Mouse (Mus musculus) gastrocnemius, postnatal 25 days (tissue): ENCODE data around the gene Nif3l1. TPM values are rescaled to one million over a fixed set of nuclear protein-coding genes. Genes with fewer than 3 reads are reported as not detected.

Source experiments
- DNase-seq: peaks from one replicate; pipeline ENCODE4 v3.0.0; 2022
- long read RNA-seq, 2 experiments: library from polyadenylated mRNA; stranded (forward); transcript quantifications; one replicate each; pipeline ENCODE4 v2.0.0; 2021
- total RNA-seq, 2 experiments: library from RNA; stranded (reverse); gene quantifications; 1 replicate in 1 of 2; 2 replicates in 1 of 2; pipeline ENCODE4 v1.2.3; 2021

Nif3l1 gene
- total RNA-seq = 1 to 10 TPM; 6.8 to 8.5 TPM
- long read RNA-seq, experiment 1, transcript Nif3l1-201 (7 exons, 3,769 nt) = major isoform, 5 of 7 reads
- long read RNA-seq, experiment 1, partial matches to known transcripts = 0 of 7 reads
- long read RNA-seq, experiment 1, other reads (novel, unspliced or antisense) = 0 of 7 reads
- long read RNA-seq, experiment 2, transcript Nif3l1-201 (7 exons, 3,769 nt) = major isoform, 13 of 18 reads
- long read RNA-seq, experiment 2, partial matches to known transcripts = 0 of 18 reads
- long read RNA-seq, experiment 2, other reads (novel, unspliced or antisense) = 3 of 18 reads

DNA sequence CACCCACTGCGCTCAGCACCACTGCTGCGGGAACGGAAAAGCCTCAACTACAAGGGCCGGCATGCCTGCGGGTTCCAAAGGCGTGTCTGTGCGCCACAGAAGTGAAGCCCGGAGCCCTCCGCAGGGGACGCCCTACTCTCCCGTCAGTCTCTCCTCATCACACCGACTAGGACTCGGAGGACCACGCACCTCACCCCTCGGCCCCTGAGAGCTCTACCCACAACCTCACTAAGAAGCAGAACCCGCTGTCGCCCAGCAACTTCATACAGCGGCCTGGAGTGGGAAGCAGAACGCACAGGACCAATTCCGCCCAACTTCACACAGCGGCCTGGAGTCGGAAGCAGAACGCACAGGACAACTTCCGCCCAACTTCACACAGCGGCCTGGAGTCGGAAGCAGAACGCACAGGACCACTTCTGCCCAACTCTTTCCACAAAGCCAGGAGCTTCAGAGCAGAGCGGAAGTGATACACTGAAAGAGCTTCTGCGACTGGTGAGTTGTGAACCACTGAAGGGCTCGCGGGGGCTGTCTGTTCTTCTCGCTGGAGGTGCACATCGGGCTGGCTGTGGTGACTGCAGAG lies at the start of gene Nif3l1, which contains the start of gene Ppil3:
Gene Nif3l1 (plus strand): TSS at position 9 of the 580 bp plus-strand sequence.
Gene Ppil3 (minus strand): TSS at position 344 of the 580 bp plus-strand sequence.
- DNase-seq = peak; percentile 84

- no peak for DNase-seq
These were observed 49.6 kb upstream of the Nif3l1 start for GRCm38 (mm10) chr1:58395341-58395740.

GRCm38 (mm10) chr1:58396179-58396578 lies 48.8 kb upstream of the Nif3l1 start:
- DNase-seq = no peak

DNA sequence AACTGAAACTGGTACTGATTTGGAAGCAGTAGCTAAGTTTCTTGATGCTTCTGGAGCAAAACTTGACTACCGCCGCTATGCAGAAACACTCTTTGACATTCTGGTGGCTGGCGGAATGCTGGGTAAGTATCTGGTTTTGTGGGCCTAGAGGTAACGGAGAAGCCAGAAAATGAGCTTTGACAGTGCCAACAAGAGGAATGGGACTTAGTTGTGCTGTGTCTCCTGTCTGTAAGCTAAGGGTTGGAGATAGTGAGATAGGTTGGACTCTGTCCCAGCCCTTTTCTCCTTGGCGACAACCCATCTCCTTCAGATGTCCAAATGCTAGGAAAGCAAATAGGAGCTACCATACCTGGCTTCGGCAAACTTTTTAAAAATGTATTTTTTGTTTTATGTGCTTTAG lies 47.2 kb upstream of the Nif3l1 start:
- no peak for DNase-seq

GRCm38 (mm10) chr1:58401396-58401795 lies 43.6 kb upstream of the Nif3l1 start:
- no peak for DNase-seq

DNA sequence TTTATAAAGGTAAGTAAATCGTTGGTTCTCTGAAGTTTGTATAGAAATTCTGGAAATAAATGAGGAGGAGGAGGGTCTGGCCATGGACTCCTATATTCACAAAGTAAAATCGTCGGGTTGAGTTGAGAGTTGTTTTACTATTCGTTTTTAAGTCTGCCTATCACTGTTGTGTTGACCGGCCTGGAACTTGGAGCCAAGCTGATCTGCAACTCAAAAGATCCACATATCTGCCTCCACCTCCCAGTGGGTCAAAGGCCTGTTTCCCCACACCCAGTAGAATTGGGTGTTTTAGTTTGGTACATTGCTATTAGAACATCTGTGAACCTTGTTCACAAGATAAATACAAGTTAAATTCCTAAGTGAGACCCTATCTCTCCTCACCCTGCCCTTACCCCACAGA lies 41.2 kb upstream of the Nif3l1 start:
- no peak for DNase-seq

- DNase-seq = no peak
These were observed 37.6 kb upstream of the Nif3l1 start for GRCm38 (mm10) chr1:58407321-58407720.

DNA sequence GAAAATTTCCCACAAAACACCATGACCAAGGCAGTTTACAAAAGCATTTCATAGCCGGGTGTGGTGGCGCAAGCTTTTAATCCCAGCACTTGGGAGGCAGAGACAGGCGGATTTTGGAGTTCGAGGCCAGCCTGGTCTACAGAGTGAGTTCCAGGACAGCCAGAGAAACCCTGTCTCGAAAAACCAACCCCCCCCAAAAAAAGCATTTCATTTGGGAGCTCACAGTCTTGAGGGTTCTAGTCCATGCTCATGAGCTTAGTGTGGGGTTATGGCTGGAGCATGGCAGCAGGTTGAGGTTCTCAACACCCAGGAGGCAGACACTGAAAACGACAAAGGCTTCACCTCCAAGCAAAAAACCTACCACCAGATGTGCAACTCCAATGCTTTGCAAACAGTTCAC lies 36.8 kb upstream of the Nif3l1 start:
- no peak for DNase-seq

- DNase-seq = no peak
These were observed 35.3 kb upstream of the Nif3l1 start for GRCm38 (mm10) chr1:58409553-58410197.

DNA sequence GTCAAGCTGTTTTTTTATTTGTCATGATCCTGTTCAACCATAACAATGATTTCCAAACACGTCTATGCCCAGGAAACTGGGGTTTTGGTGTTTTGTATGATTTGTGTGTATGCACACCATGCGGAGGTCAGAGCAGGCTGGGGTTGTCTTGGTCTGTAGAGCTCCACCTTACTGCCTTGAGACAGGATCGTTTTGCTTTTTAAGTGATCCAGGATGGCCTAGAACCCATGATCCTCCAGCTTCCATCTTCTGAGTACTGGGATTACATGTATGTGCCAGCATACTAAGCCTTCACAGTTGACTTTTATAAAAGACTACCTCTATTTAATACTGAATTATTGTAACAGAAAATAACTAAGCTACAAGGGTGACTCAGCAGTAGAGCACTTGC lies 34.8 kb upstream of the Nif3l1 start:
- no peak for DNase-seq

DNA sequence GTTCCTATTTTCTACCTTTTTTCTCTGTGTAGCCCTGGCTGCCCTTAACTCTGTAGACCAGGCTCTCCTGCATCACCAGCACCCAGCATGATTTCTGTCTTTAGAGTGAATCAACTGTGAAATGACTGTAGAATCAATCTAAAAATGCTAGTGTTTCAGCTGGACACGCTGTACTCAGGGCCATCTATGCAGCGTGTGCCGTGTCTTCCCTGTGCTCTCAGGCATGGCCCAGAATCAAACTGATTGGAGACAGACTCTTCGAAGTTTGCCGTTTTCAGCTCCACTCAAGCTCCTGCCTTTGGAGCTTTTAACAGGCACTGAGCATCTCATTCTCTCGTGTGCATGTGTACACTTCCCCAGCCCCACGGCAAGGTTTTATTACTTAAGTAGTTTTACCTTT lies 34.2 kb upstream of the Nif3l1 start:
- DNase-seq = no peak

DNA sequence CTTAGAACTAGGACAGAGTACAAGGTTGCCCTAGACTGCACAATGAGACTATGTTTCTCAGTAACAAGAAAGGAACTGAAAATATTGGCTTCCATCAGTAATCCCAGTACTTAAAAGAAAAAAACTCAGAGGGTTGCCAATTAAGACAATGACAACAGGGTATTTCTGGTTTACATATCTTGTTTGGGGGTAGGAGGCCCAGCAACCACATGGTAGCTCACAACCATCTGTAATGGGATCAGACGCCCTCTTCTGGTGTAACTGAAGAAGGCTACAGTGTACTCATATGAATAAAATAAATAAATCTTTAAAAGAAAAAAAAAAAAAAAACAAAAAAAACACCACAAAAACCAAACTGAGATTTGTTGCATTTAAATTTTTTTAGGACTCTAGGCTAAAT lies 29.5 kb upstream of the Nif3l1 start:
- DNase-seq = no peak

DNA sequence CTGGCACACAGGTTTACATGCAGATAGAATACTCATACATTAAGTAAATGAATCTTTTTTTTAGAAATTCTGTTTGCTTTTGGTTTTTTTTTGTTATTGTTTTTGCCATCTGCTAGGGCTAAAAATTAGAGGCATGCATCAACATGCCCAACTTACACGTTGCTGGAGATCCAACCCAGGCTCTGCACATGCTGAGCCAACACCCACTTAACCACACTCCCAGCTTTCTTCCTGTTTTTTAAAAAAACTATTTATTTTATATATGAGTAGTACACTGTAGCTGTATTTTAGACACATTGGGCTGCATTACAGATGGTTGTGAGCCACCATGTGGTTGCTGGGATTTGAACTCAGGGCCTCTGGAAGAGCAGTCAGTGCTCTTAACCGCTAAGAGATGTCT lies 28.9 kb upstream of the Nif3l1 start:
- DNase-seq = no peak

- no peak for DNase-seq
These were observed 24.9 kb upstream of the Nif3l1 start for GRCm38 (mm10) chr1:58420032-58420431.

DNA sequence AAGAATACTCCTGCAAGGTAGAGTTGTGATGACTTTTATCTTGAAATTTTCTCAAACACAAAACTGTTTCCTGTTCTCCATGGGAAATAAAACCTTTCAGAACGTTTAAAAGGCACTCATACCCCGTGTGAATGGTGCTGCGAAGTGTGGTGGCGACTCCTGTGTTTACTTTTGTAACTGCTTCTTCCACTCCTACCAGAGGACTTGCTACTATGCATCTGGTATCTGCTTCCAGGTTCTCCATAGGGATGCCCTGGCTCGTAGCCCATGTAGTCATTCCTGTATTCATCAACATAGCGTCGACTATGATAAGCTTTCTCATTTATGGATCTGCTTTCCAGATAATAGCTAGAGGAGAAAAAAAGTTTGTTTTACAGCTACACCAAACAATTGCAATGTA lies 24.0 kb upstream of the Nif3l1 start:
- DNase-seq = no peak

DNA sequence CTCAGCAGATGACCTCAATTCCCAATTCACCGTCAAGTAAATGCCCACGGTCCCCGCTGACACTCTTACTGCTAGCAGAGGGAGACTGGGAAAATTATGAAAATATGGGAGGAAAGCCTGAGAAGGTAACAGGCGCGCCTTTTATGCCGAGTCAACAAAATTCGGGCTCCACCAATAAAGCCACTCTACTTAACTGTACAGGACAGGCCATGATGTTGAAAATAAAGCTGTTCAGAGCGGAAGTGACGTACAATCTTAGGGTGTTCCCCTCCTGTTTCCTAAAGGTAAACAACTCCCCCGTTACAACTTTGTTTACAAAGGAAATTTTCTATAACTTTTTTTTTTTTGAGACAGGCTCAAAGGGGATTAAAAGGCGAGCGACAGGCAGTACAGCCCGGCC lies 22.1 kb upstream of the Nif3l1 start:
- no peak for DNase-seq

GRCm38 (mm10) chr1:58423371-58424248 lies 21.3 kb upstream of the Nif3l1 start, which contains the start of gene Clk1:
Gene Clk1, minus strand, starts transcription at chr1:58424066.
- peak; percentile 95 for DNase-seq

DNA sequence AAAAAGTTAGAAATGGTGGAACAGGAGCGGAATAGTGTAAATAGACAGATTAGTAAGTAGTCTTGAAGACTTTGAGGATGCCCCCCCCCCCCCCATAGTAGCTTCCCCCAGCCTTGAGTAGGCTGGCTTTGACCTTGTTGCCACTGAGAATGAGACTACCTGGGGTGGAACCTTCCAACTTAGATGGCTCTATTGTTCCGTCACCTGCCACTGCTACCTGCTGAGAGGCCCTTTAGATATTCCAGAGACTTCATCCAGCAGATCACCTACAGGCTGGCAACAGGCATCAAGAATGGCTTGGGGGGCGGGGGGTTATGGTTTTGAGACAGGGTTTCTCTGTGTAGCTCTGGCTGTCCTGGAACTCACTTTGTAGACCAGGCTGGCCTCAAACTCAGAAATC lies 20.4 kb upstream of the Nif3l1 start:
- DNase-seq = no peak

DNA sequence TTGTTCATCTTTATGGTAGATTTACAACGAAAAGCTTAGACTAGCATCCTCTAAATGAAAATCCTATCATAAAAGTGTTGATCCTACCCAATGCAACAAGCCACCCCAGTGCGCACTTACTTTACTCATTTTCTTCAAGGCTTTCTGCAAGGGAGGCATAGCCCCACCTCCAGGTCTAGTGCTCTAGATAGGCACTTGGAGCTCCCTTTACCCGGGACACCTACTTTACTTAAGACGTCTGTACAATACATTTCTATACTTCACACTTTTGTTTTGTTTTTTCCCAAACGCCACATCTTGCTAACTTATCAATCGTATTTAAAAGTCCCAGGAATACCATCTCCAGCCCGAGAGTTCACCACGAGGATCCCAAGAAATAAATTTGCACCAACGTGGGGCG lies 260 bp upstream of the Nif3l1 start:
- DNase-seq = no peak

- DNase-seq = no peak
These were observed 910 bp downstream of the Nif3l1 start for GRCm38 (mm10) chr1:58445861-58446260.

DNA sequence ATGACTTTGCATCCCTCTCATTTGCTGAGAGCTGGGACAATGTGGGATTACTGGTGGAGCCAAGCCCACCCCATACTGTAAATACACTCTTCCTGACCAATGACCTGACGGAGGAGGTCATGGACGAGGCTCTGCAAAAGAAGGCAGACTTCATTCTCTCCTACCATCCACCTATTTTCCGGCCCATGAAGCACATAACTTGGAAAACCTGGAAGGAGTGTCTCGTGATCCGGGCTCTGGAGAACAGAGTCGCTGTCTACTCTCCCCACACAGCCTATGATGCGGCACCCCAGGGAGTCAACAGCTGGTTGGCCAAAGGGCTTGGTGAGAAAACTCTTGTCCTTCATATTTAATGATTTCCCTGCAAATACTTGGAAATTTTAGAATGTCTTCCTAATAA lies 2.8 kb downstream of the Nif3l1 start:
- DNase-seq = no peak

DNA sequence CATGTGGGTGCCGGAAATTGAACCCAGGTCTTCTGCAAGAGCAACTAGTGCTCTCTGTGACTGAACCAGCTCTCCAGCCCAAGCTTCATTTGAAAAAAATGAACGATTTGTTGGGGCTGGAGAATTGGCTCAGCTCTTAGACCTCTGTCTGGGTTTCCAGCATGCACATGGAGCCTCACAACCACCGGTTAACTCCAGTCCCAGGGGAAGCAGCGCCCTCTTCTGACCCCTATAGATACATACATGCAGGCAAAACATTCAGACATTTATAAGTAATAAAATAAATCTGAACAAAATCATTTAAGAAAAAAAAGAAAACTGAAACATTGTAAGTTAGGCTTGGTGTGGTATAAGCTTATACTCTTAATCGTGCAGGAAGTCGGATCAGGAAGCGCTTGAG lies 3.4 kb downstream of the Nif3l1 start:
- no peak for DNase-seq

DNA sequence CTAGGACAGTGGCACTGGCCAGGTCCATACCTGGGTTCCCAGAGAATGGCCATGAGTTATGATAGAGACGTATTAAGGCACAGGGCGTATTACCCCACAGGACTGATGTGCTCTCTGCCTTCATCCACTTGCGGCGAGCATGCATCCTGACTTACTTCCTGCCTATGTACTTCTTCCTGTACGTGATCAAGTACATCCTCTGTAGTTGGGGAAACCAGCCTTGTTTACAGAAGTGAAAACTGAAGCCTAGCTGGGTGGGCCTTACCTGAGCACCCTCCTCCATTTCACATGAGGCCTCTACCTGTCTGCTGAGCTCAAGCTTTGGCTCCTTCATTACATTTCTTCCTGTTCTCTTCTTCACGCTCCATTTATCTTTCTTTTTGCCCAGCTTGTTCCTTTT lies 9.4 kb downstream of the Nif3l1 start:
- no peak for DNase-seq
